Mouse (Mus musculus) embryonic fibroblast, embryonic 13.5 days (primary cell): ENCODE results near the gene Klk1.

Source experiments
- CTCF ChIP-seq: IDR thresholded peaks from 2 replicates; pipeline ENCODE4 v1.5.1; 2011; ENCODE audit warnings: mild to moderate bottlenecking, control low read depth, low read length, moderate library complexity, borderline replicate concordance; ENCODE audit not compliant: insufficient read depth
- POLR2A ChIP-seq: IDR thresholded peaks from 2 replicates; pipeline ENCODE4 v1.6.1; 2011; ENCODE audit warnings: low read depth, mild to moderate bottlenecking, control low read depth, low read length, moderate library complexity

- no peak for TF ChIP-seq POLR2A
- TF ChIP-seq CTCF, result no peak
Observed at GRCm38 (mm10) chr7:44247971-44248370, 22.8 kb downstream of the Klk1 start.
